Mouse (Mus musculus) kidney, adult 8-10 months (tissue): Measurements from ENCODE around the gene Prpf6.

Source experiments
- DNase-seq, 2 experiments: peaks; one replicate each; pipeline ENCODE4 v3.0.0; 2022

The Prpf6 gene

DNA sequence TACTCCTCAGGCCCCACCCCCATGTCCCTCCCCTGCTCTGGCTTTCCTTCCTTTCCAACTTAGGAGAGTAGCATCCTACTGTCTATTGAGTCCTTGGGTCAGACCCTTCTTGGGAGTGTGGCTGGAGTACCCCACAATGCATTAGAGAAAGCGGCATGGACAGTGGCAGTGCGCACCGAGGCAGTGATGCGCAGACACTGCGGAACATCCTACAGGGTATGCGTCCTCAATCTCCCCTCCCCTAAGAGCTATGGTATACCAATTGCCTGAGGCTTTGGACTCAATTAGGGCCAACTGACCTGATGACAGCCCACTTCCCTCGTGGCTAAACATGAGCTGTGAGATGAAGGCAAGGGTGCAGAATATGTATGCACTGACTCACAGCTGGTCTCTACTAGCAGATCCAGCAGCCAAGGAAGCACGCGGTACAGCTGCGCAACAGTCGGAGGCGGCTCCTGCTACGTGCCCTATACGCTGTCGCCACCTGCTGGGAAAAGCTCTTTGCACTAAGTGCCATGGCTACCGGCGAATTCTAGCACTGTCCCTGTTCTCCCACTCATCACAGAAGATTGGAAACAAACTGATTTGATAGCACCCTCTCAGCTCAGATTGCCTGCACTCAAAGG is 67.4 kb downstream of the Prpf6 start:
- DNase-seq: peak in 1 of 2 experiments; percentile 71

GRCm38 (mm10) chr2:181659609-181660055 is 68.0 kb downstream of the Prpf6 start:
- DNase-seq: peak; percentile 87 to 89

- DNase-seq: peak in 1 of 2 experiments; percentile 57
Measured at GRCm38 (mm10) chr2:181662620-181663297, 71.1 kb downstream of the Prpf6 start.

- DNase-seq: peak; percentile 55 to 66
Measured at GRCm38 (mm10) chr2:181663298-181663630, 71.6 kb downstream of the Prpf6 start.

DNA sequence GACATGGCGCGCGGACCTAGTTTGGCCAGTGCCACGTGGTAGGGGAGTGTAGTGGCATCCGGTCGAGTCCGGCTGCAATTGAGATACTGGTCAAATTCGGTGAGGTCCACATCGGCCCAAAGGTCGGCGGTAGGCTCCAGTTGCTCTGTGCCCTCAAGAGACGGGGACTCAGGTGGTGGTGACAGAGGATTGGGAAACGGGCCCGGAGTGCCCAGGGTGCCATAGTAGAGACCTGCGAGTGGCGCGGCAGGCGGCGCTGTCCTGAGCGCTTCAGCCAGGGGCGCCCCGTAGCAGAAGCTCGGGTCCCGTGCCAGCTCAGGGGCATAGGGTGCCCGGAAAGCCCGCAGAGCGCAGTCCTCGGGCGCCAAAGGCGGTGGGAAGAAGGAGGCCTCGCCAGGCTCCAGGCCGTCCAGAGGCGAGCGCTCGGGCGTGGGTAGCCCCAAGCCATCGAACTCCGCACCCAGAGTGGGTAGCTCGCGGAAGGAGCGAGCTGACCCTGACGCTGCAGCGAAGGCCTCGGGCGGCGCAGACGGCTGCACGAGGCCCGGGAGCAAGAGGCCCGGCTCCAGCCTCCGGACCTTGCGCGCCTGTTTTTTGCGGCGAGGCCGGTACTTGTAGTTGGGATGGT is 78.7 kb downstream of the Prpf6 start:
- no peak for DNase-seq

GRCm38 (mm10) chr2:181670913-181671311 is 79.2 kb downstream of the Prpf6 start:
- no peak for DNase-seq

DNA sequence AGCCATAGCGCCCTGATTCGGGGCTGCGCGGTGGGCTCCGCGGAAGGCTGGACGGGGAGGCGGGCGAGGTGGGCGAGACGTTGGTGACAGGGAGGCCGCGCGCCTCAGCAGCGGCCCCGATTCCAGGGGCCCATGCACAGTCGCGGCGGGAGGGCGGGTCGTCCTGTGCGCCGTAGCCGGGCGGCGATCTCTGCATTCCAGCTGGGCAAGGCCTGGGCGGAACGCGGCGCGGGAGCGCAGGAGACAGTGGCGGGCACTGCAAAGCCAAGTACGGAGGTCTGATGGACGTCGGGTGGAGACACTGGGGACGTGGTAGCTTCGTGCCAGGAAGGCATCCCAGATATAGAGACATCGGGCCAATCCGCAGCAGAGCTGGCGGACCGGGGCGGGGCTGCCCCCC is 79.7 kb downstream of the Prpf6 start, which contains the start of gene Sox18:
Gene Sox18 (minus strand): TSS at position 315 of the 400 bp plus-strand sequence.
- peak; percentile 60 to 63 for DNase-seq

DNA sequence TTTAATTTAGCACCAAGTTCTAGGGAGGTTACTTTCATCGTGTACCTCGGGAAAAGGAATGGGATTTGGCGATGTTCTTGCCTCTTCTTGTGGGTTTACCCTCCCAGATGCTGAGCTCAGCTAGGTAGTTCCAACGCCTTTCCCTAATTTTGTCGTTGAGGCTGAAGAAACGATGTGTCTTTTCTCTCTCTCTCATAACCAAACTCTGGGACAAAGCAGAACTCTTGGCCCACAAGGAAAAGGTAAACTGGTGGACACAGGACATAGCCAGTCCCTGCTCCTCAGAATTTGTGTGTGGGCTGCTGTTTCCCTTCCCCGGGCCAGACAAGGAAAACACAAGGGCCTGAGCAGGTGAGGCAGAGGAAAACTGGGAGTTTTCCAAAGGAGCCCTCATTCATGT is 80.3 kb downstream of the Prpf6 start:
- no peak for DNase-seq

DNA sequence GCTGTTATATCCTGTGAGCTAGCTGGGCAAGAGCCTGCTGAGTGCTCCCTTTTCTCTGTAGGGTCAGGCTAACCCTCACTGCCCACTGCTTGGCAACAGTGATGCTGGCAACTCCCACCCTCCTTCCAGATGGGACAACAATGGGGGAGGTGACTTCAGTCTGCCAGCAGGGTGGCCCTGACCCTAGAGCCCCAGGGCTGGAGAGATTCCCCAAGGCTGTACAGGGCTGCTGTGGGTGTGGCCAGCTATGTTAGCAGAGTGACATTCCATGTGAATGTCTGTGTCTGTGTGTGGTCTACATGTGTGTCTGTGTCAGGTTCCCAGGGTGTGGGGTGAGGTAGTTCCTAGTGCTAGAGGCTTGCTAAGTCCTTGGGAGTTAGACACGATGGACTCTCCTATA is 81.8 kb downstream of the Prpf6 start:
- no peak for DNase-seq

- no peak for DNase-seq
Measured at GRCm38 (mm10) chr2:181674934-181675333, 83.3 kb downstream of the Prpf6 start.

- DNase-seq: peak; percentile 78 to 84
Measured at GRCm38 (mm10) chr2:181675454-181675853, 83.8 kb downstream of the Prpf6 start.

DNA sequence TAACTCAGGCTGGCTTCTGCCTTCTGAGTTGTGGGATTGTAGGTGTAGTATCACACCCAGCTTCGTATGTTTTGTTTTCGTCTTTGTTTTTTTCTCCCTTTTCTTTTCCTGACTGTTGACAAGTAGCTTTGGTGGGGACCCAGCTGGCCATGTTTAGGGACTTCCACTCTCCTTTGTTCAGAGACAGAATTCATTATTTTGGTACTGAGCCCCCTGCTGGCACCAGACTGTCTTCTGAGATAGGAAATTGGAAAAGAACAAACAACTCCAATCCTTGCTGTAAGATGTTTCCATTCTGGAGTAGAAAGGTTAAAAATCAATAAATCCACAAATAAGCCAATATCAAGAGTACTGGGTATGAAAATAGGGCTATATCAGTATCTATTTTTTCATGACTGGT is 84.8 kb downstream of the Prpf6 start:
- no peak for DNase-seq

DNA sequence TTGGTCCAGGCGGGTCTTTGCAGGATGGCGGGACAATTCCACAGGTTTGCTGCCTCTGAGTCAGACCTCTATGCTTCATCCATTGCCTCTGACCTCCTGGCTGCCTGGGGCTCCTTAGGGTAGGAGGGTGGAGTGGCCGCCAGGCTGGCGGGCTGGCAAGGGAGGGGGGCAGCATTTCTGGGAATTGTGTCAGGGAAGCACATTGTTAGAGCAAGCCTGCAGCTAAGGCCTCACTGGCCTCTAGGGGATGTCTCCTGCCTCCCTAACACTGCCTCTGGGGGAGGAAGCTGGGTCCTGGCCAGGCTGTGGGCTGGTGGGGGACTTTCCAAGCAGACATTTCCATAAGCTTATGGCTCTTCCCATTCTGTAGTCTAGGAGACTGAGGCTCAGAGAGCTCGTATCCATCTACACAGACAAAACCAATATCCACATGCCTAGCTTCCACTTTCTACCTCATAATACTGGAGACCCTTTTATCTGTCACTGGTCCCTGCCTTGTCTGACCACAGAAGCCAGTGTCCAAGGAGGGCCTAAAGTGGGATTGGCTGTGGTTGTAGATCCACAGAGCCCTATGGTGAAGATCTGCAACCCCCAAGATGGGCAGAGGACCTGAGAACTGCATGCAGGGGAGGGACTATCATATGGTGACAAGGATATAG is 85.6 kb downstream of the Prpf6 start:
- peak; percentile 54 to 67 for DNase-seq

DNA sequence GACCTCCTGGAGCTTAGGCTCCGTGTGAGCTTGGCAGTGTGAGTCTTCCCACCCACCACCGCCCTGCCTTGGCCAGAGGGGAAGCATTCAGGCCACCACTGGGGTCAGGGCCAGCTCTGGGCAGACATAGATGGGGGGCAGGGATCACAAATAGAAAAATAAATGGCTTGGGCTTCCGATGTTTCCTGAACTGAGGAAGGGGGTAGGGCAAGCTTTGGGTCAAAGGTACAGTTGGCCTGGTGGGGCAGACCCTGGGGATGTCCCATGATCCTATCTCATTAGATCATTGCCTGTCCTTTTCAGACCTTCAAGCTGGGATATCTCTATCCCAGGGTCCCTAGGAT is 86.1 kb downstream of the Prpf6 start:
- peak; percentile 31 to 66 for DNase-seq

GRCm38 (mm10) chr2:181678780-181679179 is 87.1 kb downstream of the Prpf6 start:
- peak; percentile 87 to 88 for DNase-seq

DNA sequence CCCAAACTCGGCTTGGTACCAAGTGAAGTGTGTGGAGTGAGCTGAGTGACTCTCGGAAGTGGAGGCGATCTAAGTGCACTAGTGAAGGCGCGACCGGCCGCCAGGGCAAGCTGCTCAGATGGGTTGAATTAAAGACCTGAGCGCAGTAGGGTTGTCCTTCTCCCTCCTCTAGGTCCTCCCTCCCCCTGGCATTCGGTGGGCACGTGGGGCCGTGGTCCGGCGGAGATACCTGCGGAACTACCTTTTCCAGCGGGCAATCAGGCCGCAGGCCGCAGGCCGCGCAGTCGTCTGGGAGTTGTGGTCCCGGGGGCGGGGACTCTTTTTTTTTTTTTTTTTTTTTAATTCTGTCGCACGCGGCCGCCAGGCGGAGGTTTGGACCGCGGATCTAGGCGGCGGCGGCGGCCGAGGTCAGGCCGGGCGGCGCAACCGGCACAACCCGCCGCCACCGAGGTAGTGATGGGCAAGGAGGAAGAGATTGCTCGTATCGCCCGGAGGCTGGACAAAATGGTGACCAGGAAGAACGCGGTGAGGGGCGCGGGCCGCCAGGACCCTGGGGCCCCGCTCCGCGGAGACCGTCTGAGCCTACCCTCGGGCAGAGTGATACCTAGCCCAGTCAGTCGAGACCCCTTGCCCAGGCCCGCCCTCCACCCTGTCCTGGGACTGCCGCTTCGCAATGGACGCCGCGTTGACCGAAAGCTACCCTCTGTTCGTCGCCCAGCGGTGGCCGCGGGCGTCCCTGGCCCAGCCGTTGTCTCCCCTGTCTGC is 88.5 kb downstream of the Prpf6 start, which contains the start of gene Tcea2:
Gene Tcea2 (plus strand): TSS at position 360 of the 765 bp plus-strand sequence.
- DNase-seq: peak; percentile 75 to 76

- DNase-seq: no peak
Measured at GRCm38 (mm10) chr2:181680716-181681117, 89.0 kb downstream of the Prpf6 start.

- DNase-seq: no peak
Measured at GRCm38 (mm10) chr2:181681978-181682377, 90.3 kb downstream of the Prpf6 start.

DNA sequence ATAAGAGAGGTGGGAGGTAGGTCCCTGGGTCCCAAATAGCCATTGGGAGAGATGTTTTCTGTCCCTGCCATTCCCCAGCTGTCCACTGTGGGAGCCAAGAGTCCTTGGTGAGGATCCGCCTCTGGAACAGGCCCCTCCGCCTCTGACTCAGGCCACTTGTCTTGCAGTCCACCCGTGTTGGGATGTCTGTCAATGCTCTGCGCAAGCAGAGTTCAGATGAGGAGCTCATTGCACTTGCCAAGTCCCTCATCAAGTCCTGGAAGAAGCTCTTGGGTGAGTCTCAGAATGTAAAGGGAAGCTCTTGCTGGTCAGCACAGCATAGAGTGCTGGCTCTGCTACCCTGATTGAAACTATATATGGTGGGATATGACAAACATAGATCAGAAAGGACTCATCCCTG is 91.7 kb downstream of the Prpf6 start:
- no peak for DNase-seq

GRCm38 (mm10) chr2:181684713-181685112 is 93.0 kb downstream of the Prpf6 start:
- no peak for DNase-seq

- no peak for DNase-seq
Measured at GRCm38 (mm10) chr2:181685686-181686085, 94.0 kb downstream of the Prpf6 start.

GRCm38 (mm10) chr2:181687586-181687985 is 95.9 kb downstream of the Prpf6 start:
- DNase-seq: no peak
